Mouse (Mus musculus): ENCODE results near the gene Rph3a. TPM values are rescaled to one million over a fixed set of nuclear protein-coding genes. Genes with fewer than 3 reads are reported as not detected.

Rph3a gene
- 0.29 TPM in 1 of 2 replicates, not detected in the other for polyA plus RNA-seq (2015; fragmentation: Nextera tagmentation; extraction: Ambion mirVana)

- 63% methylated on average over 12 of the region's 12 CpGs for WGBS
Observed at GRCm38 (mm10) chr5:121009811-121010569, at the start of gene Rph3a. TSS of gene Rph3a (minus strand) at chr5:121010092.

GRCm38 (mm10) chr5:121058261-121058660, 48.4 kb upstream of the Rph3a start:
- H3K27me3 ChIP-seq, result no peaks in the 10 kb centered on the region
- H3K9ac ChIP-seq, result no peak overlapping the region
- no peak overlapping the region for H3K27ac ChIP-seq
- no peaks in the 10 kb centered on the region for H3K4me1 ChIP-seq (replicated peaks)
- no peak for ATAC-seq (replicated peaks; ENCODE audit: insufficient number of reproducible peaks, insufficient read depth, low FRiP score, low read depth)
- no peaks in the 10 kb centered on the region for H3K9me3 ChIP-seq (replicated peaks)
- no peak overlapping the region for H3K4me3 ChIP-seq
- H3K4me2 ChIP-seq, result no peak overlapping the region
- 84% methylated on average over 11 of the region's 11 CpGs for WGBS
- no peaks in the 10 kb centered on the region for H3K36me3 ChIP-seq

More at GRCm38 (mm10) chr5:121009811-121010569, at the start of gene Rph3a:
- Histone ChIP-seq H3K27me3 (peaks cover 38% of the 10 kb centered on the region), H3K9ac (no peak within 1 kb of the TSS), H3K27ac (no peak within 1 kb of the TSS), H3K4me3 (no peak within 1 kb of the TSS), H3K36me3 (no peaks in the 10 kb centered on the region), H3K4me1 (replicated peaks) (no peaks in the 10 kb centered on the region), H3K4me2 (no peak within 1 kb of the TSS), H3K9me3 (replicated peaks) (no peaks in the 10 kb centered on the region)
- no peak for ATAC-seq (replicated peaks; ENCODE audit: insufficient number of reproducible peaks, insufficient read depth, low FRiP score, low read depth)

DNA sequence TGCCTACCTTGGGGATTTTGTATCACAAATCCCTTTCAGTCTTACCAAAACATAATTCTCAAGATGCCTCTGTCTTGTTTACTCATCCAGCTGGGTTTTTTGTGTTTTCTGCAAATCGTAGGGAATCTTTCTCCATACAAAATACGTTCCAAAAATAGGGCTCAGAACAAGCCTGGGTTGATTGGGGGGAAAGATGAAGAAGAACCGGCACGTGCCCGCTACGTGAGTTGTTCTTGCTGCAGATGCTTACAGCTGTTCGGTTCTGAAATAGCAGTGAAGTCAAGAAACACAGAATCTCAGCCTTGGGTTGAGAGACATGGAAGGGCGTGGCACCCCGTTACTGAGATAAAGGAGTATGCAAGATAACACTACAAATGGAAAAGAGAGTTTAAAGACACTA, 44.0 kb upstream of the Rph3a start:
- H3K4me2 ChIP-seq, result no peak overlapping the region
- no peak for ATAC-seq (replicated peaks; ENCODE audit: insufficient number of reproducible peaks, insufficient read depth, low FRiP score, low read depth)
- 66% methylated on average over 9 of the region's 9 CpGs for WGBS
- H3K27me3 ChIP-seq, result no peaks in the 10 kb centered on the region
- H3K9ac ChIP-seq, result no peak overlapping the region
- no peaks in the 10 kb centered on the region for H3K4me1 ChIP-seq (replicated peaks)
- no peaks in the 10 kb centered on the region for H3K36me3 ChIP-seq
- H3K4me3 ChIP-seq, result no peak overlapping the region
- H3K9me3 ChIP-seq (replicated peaks), result no peaks in the 10 kb centered on the region
- H3K27ac ChIP-seq, result no peak overlapping the region

DNA sequence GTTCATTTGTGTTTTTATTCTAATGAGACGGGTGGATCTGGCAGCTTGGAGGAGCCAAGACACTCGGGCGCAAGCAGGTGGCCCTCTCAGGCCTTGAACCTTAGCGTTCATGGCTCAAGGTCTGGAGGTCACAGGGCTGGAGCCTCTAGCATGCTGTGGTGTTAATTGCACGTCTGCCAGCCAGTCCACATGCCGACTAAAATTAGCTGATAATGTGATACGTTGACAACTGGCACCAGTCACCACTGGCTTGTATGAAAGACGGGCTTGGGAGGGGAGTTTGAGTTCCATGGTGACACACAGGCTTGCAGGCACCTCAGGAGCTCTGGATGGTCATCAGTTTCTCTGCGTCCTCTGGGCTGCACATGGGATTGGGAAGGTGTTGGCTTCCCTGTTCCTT, 31.9 kb upstream of the Rph3a start:
- no peak overlapping the region for H3K27ac ChIP-seq
- H3K4me2 ChIP-seq, result no peak overlapping the region
- H3K4me3 ChIP-seq, result no peak overlapping the region
- H3K27me3 ChIP-seq, result 0 out of 2 replicates have a peak, but pooled peaks cover 10% of the 10 kb centered on the region
- H3K9me3 ChIP-seq (replicated peaks), result no peaks in the 10 kb centered on the region
- H3K36me3 ChIP-seq, result no peaks in the 10 kb centered on the region
- no peak for ATAC-seq (replicated peaks; ENCODE audit: insufficient number of reproducible peaks, insufficient read depth, low FRiP score, low read depth)
- no peak overlapping the region for H3K9ac ChIP-seq
- no peaks in the 10 kb centered on the region for H3K4me1 ChIP-seq (replicated peaks)
- WGBS, result 34% methylated on average over 9 of the region's 9 CpGs

- ATAC-seq (replicated peaks; ENCODE audit: insufficient number of reproducible peaks, insufficient read depth, low FRiP score, low read depth), result no peak
- WGBS, result 78% methylated on average over 9 of the region's 9 CpGs
Observed at GRCm38 (mm10) chr5:121039465-121039864, 29.6 kb upstream of the Rph3a start.

DNA sequence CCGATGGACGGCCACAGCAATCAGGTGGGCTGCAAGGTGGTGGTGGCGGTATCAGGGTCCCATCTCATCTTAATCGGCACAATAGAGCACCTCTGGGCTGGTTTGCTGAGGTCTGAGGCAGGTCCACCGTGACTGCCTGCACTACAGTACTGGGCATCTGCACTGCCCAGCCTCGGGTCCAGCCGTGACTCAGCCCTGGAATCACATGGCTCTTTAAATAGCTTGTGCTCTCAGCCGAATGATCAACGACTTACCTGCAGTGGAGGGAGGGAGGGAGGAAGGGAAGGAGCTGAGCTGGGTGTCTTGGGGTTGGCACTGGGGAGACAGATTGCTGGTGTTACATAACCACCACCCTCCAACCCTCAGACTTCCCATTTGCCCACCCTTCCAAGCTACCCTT, 20.3 kb upstream of the Rph3a start:
- Histone ChIP-seq H3K27me3 (no peaks in the 10 kb centered on the region), H3K27ac (no peak overlapping the region), H3K4me3 (no peak overlapping the region), H3K4me2 (no peak overlapping the region), H3K9me3 (replicated peaks) (no peaks in the 10 kb centered on the region), H3K4me1 (replicated peaks) (no peaks in the 10 kb centered on the region), H3K36me3 (no peaks in the 10 kb centered on the region), H3K9ac (no peak overlapping the region)
- no peak for ATAC-seq (replicated peaks; ENCODE audit: insufficient number of reproducible peaks, insufficient read depth, low FRiP score, low read depth)
- 66% methylated on average over 9 of the region's 9 CpGs for WGBS

More at GRCm38 (mm10) chr5:121039465-121039864, 29.6 kb upstream of the Rph3a start:
- Histone ChIP-seq H3K27ac (no peak overlapping the region), H3K36me3 (no peaks in the 10 kb centered on the region), H3K4me3 (no peak overlapping the region), H3K27me3 (0 out of 2 replicates have a peak, but pooled peaks cover 10% of the 10 kb centered on the region), H3K9me3 (replicated peaks) (no peaks in the 10 kb centered on the region), H3K4me2 (no peak overlapping the region), H3K4me1 (replicated peaks) (no peaks in the 10 kb centered on the region), H3K9ac (no peak overlapping the region)

DNA sequence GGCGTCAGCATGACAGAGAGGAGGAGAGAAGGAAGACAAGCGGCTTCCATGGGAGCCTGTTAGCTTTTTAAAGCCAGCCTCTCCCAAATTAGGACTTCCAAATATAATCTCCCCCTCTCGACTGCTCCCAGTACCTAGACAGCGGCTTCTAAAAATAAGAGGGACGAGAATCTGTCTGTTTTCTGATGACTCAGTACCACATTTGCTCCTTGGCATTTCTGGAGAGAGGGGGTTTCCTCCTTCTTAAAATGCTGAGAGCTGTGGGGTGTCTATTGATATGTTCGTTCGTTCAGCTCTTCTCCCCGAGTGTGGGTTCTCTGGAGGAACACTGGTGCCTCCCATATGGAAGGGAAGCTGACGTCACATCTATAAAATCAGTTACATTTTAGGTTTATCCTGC, 9.6 kb upstream of the Rph3a start:
- no peak overlapping the region for H3K4me3 ChIP-seq
- H3K9ac ChIP-seq, result no peak overlapping the region
- H3K27me3 ChIP-seq, result no peaks in the 10 kb centered on the region
- no peaks in the 10 kb centered on the region for H3K9me3 ChIP-seq (replicated peaks)
- WGBS, result 45% methylated on average over 9 of the region's 9 CpGs
- no peak overlapping the region for H3K27ac ChIP-seq
- no peaks in the 10 kb centered on the region for H3K4me1 ChIP-seq (replicated peaks)
- no peak overlapping the region for H3K4me2 ChIP-seq
- ATAC-seq (replicated peaks; ENCODE audit: insufficient number of reproducible peaks, insufficient read depth, low FRiP score, low read depth), result no peak
- no peaks in the 10 kb centered on the region for H3K36me3 ChIP-seq

GRCm38 (mm10) chr5:121017699-121018098, 7.8 kb upstream of the Rph3a start:
- Histone ChIP-seq H3K9me3 (replicated peaks) (no peaks in the 10 kb centered on the region), H3K4me3 (no peak overlapping the region)

DNA sequence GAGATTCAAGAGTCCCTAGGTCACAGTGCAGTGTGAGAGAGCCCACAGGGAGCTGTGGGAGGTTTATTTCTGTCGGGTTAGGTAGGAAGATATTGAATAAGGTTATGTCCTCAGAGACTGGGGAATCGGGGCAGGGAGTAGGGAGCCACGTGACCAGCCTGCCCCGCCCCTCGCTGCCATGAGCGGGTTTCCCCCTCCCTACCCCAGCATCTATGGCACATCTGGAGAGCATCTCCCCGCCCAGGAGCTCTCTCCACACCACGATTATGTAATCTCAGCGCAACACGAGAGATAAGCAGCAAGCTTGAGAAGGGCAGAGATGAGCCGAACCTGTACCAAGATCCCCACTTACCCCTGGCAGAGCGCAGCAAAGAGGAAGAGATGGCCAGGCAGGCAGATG, 6.5 kb upstream of the Rph3a start:
- ATAC-seq (replicated peaks; ENCODE audit: insufficient number of reproducible peaks, insufficient read depth, low FRiP score, low read depth), result no peak
- Histone ChIP-seq H3K27ac (no peak overlapping the region), H3K4me2 (no peak overlapping the region), H3K36me3 (no peaks in the 10 kb centered on the region), H3K9me3 (replicated peaks) (no peaks in the 10 kb centered on the region), H3K4me3 (no peak overlapping the region), H3K27me3 (no peaks in the 10 kb centered on the region), H3K4me1 (replicated peaks) (no peaks in the 10 kb centered on the region), H3K9ac (no peak overlapping the region)
- WGBS, result 28% methylated on average over 12 of the region's 12 CpGs

More at GRCm38 (mm10) chr5:121017699-121018098, 7.8 kb upstream of the Rph3a start:
- Histone ChIP-seq H3K4me1 (replicated peaks) (no peaks in the 10 kb centered on the region), H3K4me2 (no peak overlapping the region), H3K36me3 (no peaks in the 10 kb centered on the region), H3K27ac (no peak overlapping the region), H3K27me3 (no peaks in the 10 kb centered on the region), H3K9ac (no peak overlapping the region)
- 58% methylated on average over 5 of the region's 5 CpGs for WGBS
- ATAC-seq (replicated peaks; ENCODE audit: insufficient number of reproducible peaks, insufficient read depth, low FRiP score, low read depth), result no peak

- H3K36me3 ChIP-seq, result no peaks in the 10 kb centered on the region
- H3K4me2 ChIP-seq, result no peak overlapping the region
- no peak overlapping the region for H3K9ac ChIP-seq
- no peak for ATAC-seq (replicated peaks; ENCODE audit: insufficient number of reproducible peaks, insufficient read depth, low FRiP score, low read depth)
- WGBS, result 87% methylated on average over 2 of the region's 2 CpGs
- peaks cover 10% of the 10 kb centered on the region for H3K27me3 ChIP-seq
- H3K9me3 ChIP-seq (replicated peaks), result no peaks in the 10 kb centered on the region
- no peak overlapping the region for H3K27ac ChIP-seq
- H3K4me3 ChIP-seq, result no peak overlapping the region
- no peaks in the 10 kb centered on the region for H3K4me1 ChIP-seq (replicated peaks)
Observed at GRCm38 (mm10) chr5:121014496-121014895, 4.6 kb upstream of the Rph3a start.

GRCm38 (mm10) chr5:121011962-121012361, 2.1 kb upstream of the Rph3a start:
- no peak for ATAC-seq (replicated peaks; ENCODE audit: insufficient number of reproducible peaks, insufficient read depth, low FRiP score, low read depth)
- no peak overlapping the region for H3K4me3 ChIP-seq
- H3K27ac ChIP-seq, result no peak overlapping the region
- H3K4me2 ChIP-seq, result no peak overlapping the region
- no peaks in the 10 kb centered on the region for H3K4me1 ChIP-seq (replicated peaks)
- H3K36me3 ChIP-seq, result no peaks in the 10 kb centered on the region
- peaks cover 34% of the 10 kb centered on the region for H3K27me3 ChIP-seq
- 25% methylated on average over 2 of the region's 2 CpGs for WGBS
- no peak overlapping the region for H3K9ac ChIP-seq
- no peaks in the 10 kb centered on the region for H3K9me3 ChIP-seq (replicated peaks)

DNA sequence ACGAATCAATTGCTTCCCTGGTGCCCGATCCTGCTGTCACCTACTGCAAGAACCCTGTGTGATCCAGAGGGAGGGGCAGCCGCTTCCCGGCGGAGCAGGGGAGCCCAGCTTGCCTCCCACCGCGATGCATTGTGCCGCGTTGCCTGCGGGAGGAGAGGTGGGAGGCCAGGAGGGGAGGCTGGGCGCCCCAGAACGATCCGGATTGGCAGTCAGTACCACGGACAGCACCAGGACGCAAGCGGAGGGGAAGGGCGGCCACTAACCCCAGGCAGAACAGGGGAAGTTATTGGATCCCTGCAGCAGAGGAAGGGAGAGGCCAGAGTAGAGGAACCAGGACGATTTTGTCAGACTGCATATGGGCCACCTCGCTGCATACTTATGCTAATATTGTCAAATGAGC, 486 bp downstream of the Rph3a start:
- no peak overlapping the region for H3K4me2 ChIP-seq
- H3K4me1 ChIP-seq (replicated peaks), result no peaks in the 10 kb centered on the region
- no peak overlapping the region for H3K27ac ChIP-seq
- H3K27me3 ChIP-seq, result peaks cover 41% of the 10 kb centered on the region
- H3K4me3 ChIP-seq, result no peak overlapping the region
- H3K9ac ChIP-seq, result no peak overlapping the region
- no peaks in the 10 kb centered on the region for H3K9me3 ChIP-seq (replicated peaks)
- H3K36me3 ChIP-seq, result no peaks in the 10 kb centered on the region
- ATAC-seq (replicated peaks; ENCODE audit: insufficient number of reproducible peaks, insufficient read depth, low FRiP score, low read depth), result no peak
- WGBS, result under 1% methylated on average over 19 of the region's 19 CpGs

All from heart, embryonic 15.5 days (tissue).